Mouse (Mus musculus) bone marrow macrophage, adult 2 months (primary cell): ENCODE measurements around the gene Ncbp1.

ENCODE experiments used
- CTCF ChIP-seq: IDR thresholded peaks from 2 replicates; pipeline ENCODE4 v1.5.1; 2012; ENCODE audit warnings: low read depth, mild to moderate bottlenecking, low read length, moderate library complexity
- POLR2A ChIP-seq: IDR thresholded peaks from 2 replicates; pipeline ENCODE4 v1.6.1; 2012; ENCODE audit warnings: mild to moderate bottlenecking, low read depth, low read length, borderline replicate concordance

DNA sequence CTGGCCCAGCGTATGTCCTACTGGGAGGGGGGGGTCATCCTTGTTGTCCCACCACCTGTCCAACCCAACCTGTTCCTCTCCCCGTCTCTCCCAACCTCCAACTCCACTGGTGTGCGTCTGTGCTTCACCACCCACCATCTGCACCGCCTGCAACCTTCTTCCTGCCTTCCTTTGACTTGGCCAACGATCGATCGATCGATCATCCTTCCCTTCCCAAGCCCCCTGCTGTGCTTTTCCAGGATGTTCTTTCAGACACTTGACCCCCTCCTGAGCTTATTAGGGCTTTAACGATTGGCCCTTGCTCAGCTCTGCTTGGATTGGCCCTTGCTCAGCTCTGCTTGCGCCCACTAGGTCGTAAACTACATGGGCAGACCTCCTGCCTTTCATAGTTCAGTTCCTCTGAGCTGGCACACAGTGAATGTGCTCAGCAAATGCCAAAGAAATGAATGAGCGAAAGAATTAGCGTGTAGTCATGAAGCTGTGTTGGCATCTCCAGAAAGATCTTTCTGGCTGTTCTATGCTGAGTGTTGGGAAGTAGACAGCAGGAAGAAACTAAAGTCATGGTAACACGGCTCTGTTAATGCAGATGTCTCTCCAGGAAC is 48.8 kb upstream of the Ncbp1 start:
- TF ChIP-seq CTCF: no peak
- TF ChIP-seq POLR2A: no peak
